9 mouse cellular contexts compared by ENCODE assay signal in the genomic region with DNA sequence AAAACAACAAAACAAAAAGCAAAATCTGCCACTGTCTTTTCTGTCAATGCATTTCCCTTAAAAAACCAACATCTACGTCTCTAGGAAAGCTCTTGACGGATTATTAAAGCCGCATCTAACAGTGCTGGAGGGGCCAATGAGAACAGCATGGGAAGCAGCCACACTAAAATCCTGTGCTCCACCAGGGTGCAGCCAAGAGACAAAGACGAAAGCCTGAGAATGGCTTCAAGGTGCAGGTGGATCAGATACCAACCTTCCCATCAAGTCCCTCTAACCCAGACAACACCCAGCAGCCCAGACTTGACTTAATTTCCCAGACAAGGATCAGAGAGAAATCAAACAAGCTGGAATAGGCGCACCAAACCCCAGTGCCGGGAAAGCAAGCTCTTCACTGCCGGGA. TPM values are rescaled to one million over a fixed set of nuclear protein-coding genes. Genes with fewer than 3 reads are reported as not detected.
DNase-seq lines count a peak whose midpoint lies in the region; TF ChIP-seq lines count a peak whose summit lies in the region.
"Had no signal": no experiment of that assay in that cellular context is flagged by ENCODE, and none has a peak within 500 bp of the region (broad histone marks: within the 10 kb centered on the region; RNA-seq: fewer than 3 reads in every experiment).

No protein-coding gene starts in this region.

- no peak for DNase-seq in heart, adult 2 months
- no peak for DNase-seq in heart, adult 8-10 months (ENCODE audit: low spot score)
- peak; percentile 49 for DNase-seq in CD4-positive, CD25-positive, alpha-beta regulatory T cell, adult 2 months (ENCODE audit: low read depth, low spot score)
- peak; percentile 35 for DNase-seq in T-cell, adult 2 months (ENCODE audit: low spot score)
- no peak for DNase-seq in lung, adult 2 months
- DNase-seq in thymus, postnatal 14 days: peak; percentile 73
- DNase-seq in ovary, adult 18-20 months (ENCODE audit: low spot score): no peak
- DNase-seq in yolk sac, embryonic 10.5 days (ENCODE audit: low spot score): no peak

- no peak overlapping the region for H3K4me3 ChIP-seq in heart, adult 2 months
- H3K4me3 ChIP-seq in lung, adult 2 months (replicated peaks; ENCODE audit: extremely low read depth, low read depth, low read length): no peak overlapping the region
- H3K4me3 ChIP-seq: myocyte had no signal

- no peaks in the 10 kb centered on the region for H3K79me2 ChIP-seq in heart, adult 2 months (replicated peaks; ENCODE audit: control insufficient read depth, insufficient read depth, low read length)

- H3K9ac ChIP-seq in heart, adult 2 months (ENCODE audit: low read depth, low read length): no peak overlapping the region

- intact Hi-C loops in heart, adult 2 months (cut with DNase I): no loop called here

- H3K27ac ChIP-seq in heart, adult 2 months: no peak overlapping the region

- 60% methylated on average over 7 of the region's 7 CpGs for WGBS in heart, adult 2 months
- WGBS in lung, adult 2 months: 58% methylated on average over 7 of the region's 7 CpGs

- no peaks in the 10 kb centered on the region for H3K36me3 ChIP-seq in heart, adult 2 months (ENCODE audit: control insufficient read depth, insufficient read depth, low read length)

- no peaks in the 10 kb centered on the region for H3K27me3 ChIP-seq in heart, adult 2 months (ENCODE audit: control insufficient read depth, insufficient read depth, low read length)

- peak; percentile 42 for TF ChIP-seq CTCF in heart, adult 2 months (IDR thresholded peaks at IDR 0.05)
- peak; percentile 30; the same call in 1 of the 2 replicates for TF ChIP-seq CTCF in lung, adult 2 months (IDR thresholded peaks at IDR 0.05; ENCODE audit: insufficient read depth, low read length)

- no peak for TF ChIP-seq POLR2A in heart, adult 2 months (IDR thresholded peaks at IDR 0.05; ENCODE audit: insufficient read depth, low read depth, low read length)
- TF ChIP-seq POLR2A in lung, adult 2 months (IDR thresholded peaks at IDR 0.05; ENCODE audit: borderline replicate concordance, extremely low read depth, low read depth, low read length): no peak

- no peaks in the 10 kb centered on the region for H3K4me1 ChIP-seq in heart, adult 2 months (ENCODE audit: control insufficient read depth, insufficient read depth, low read length)
- H3K4me1 ChIP-seq in lung, adult 2 months (ENCODE audit: control insufficient read depth, insufficient read depth, low read length): no peaks in the 10 kb centered on the region

- TF ChIP-seq EP300 in heart, adult 2 months (IDR thresholded peaks at IDR 0.05; ENCODE audit: insufficient read depth, low read depth, low read length): no peak

RNA-seq across cellular contexts. Expression of a gene that starts 26.2 kb away (rescaled TPM):
- total RNA-seq in heart, adult 2 months (2021): 10 to 100 TPM; 58.2 to 67.2 TPM
- polyA plus RNA-seq in heart, adult 2 months (2012; rRNA removed): 65.4 and 108 TPM in 2 replicates
- total RNA-seq in heart, adult 8-10 months (2022): 10 to 100 TPM; 59.5 to 74.2 (median 70.5) TPM
- 51.4 and 72.6 TPM in 2 replicates for polyA plus RNA-seq in lung, adult 2 months (2012; rRNA removed)

Comparison
In these comparisons a context has a peak if more than half of its experiments do, and no peak if none do; other contexts are left out.
1. DNase-seq: peak in CD4-positive, CD25-positive, alpha-beta regulatory T cell, adult 2 months (single experiment), T-cell, adult 2 months (single experiment) and thymus, postnatal 14 days (single experiment); none in heart, adult 2 months (0 of 2), heart, adult 8-10 months (single experiment), lung, adult 2 months (single experiment), ovary, adult 18-20 months (single experiment) and yolk sac, embryonic 10.5 days (single experiment).